Mouse (Mus musculus) limb, embryonic 15.5 days (tissue): ENCODE data around the gene Aldh1a1. TPM values are rescaled to one million over a fixed set of nuclear protein-coding genes. Genes with fewer than 3 reads are reported as not detected.

ENCODE experiments used
- ATAC-seq: fragments of 200-750 bp; cut with Nextera tagmentation; 2 replicates; pipeline ENCODE4 v1.8.0; 2017; ENCODE audit warnings: low read depth, moderate TSS enrichment; ENCODE audit not compliant: insufficient number of reproducible peaks, low FRiP score, low TSS enrichment
- H3K27ac ChIP-seq: fragments of 300-500 bp; sonication (generic); 2 replicates; pipeline ENCODE4 v1.5.1; 2015; ENCODE audit warnings: moderate library complexity, mild to moderate bottlenecking, inconsistent platforms
- H3K27me3 ChIP-seq: fragments of 300-500 bp; sonication (generic); 2 replicates; pipeline ENCODE4 v1.6.1; 2015; ENCODE audit warnings: inconsistent platforms
- H3K36me3 ChIP-seq: fragments of 300-500 bp; sonication (generic); 2 replicates; pipeline ENCODE4 v1.6.1; 2015; ENCODE audit warnings: inconsistent platforms
- H3K4me1 ChIP-seq: fragments of 300-500 bp; sonication (generic); 2 replicates; pipeline ENCODE4 v1.6.1; 2015; ENCODE audit warnings: inconsistent platforms
- H3K4me2 ChIP-seq: fragments of 300-500 bp; sonication (generic); 2 replicates; pipeline ENCODE4 v1.6.1; 2015; ENCODE audit warnings: mild to moderate bottlenecking, inconsistent platforms
- H3K4me3 ChIP-seq: fragments of 300-500 bp; sonication (generic); 2 replicates; pipeline ENCODE4 v1.5.1; 2015; ENCODE audit warnings: mild to moderate bottlenecking, inconsistent platforms
- H3K9ac ChIP-seq: fragments of 300-500 bp; sonication (generic); 2 replicates; pipeline ENCODE4 v1.6.1; 2015; ENCODE audit warnings: inconsistent platforms
- H3K9me3 ChIP-seq: fragments of 300-500 bp; sonication (generic); 2 replicates; pipeline ENCODE4 v1.6.1; 2016; ENCODE audit warnings: inconsistent platforms
- WGBS: fragments of 180-500 bp; shearing (Covaris S2); methylation state at CpG from one replicate; pipeline ENCODE4 v1.1.7; 2015; 5-methylcytosine and 5-hydroxymethylcytosine counted together
- polyA plus RNA-seq: library from polyadenylated mRNA; unstranded; fragments of >200 nt; fragmentation: Nextera tagmentation; extraction: Ambion mirVana; gene quantifications from 2 replicates; pipeline ENCODE4 v1.2.1, GENCODE M21; 2015

Gene Aldh1a1
- polyA plus RNA-seq = 2.4 and 2.8 TPM in 2 replicates

GRCm38 (mm10) chr19:20492491-20492890 is at the start of gene Aldh1a1:
Gene Aldh1a1 (plus strand): TSS chr19:20492715.
- no peak for ATAC-seq
- no peak within 1 kb of the TSS for H3K4me2 ChIP-seq
- H3K9ac ChIP-seq = no peak within 1 kb of the TSS
- H3K9me3 ChIP-seq = no peaks in the 10 kb centered on the region
- H3K27ac ChIP-seq = no peak within 1 kb of the TSS
- no peaks in the 10 kb centered on the region for H3K27me3 ChIP-seq
- H3K36me3 ChIP-seq = no peaks in the 10 kb centered on the region
- 77% methylated on average over 2 of the region's 2 CpGs for WGBS
- no peaks in the 10 kb centered on the region for H3K4me1 ChIP-seq
- no peak within 1 kb of the TSS for H3K4me3 ChIP-seq

GRCm38 (mm10) chr19:20447807-20448206 is 44.7 kb upstream of the Aldh1a1 start:
- Histone ChIP-seq H3K4me1 (no peaks in the 10 kb centered on the region), H3K4me2 (no peak overlapping the region), H3K27ac (no peak overlapping the region), H3K9ac (no peak overlapping the region), H3K36me3 (no peaks in the 10 kb centered on the region), H3K4me3 (no peak overlapping the region), H3K9me3 (no peaks in the 10 kb centered on the region), H3K27me3 (no peaks in the 10 kb centered on the region)
- WGBS = 86% methylated on average over 2 of the region's 2 CpGs
- no peak for ATAC-seq

- H3K4me2 ChIP-seq = no peak overlapping the region
- no peaks in the 10 kb centered on the region for H3K27me3 ChIP-seq
- no peaks in the 10 kb centered on the region for H3K9me3 ChIP-seq
- no peak overlapping the region for H3K27ac ChIP-seq
- 0 out of 2 replicates have a peak, but pooled peaks have one; percentile 35 for ATAC-seq
- H3K4me3 ChIP-seq = no peak overlapping the region
- H3K36me3 ChIP-seq = no peaks in the 10 kb centered on the region
- H3K4me1 ChIP-seq = no peaks in the 10 kb centered on the region
- H3K9ac ChIP-seq = no peak overlapping the region
Measured at GRCm38 (mm10) chr19:20449546-20449945, 43.0 kb upstream of the Aldh1a1 start.

GRCm38 (mm10) chr19:20451045-20451444 is 41.5 kb upstream of the Aldh1a1 start:
- WGBS = 86% methylated on average over 7 of the region's 7 CpGs
- Histone ChIP-seq H3K4me1 (no peaks in the 10 kb centered on the region), H3K27ac (no peak overlapping the region), H3K36me3 (no peaks in the 10 kb centered on the region), H3K9ac (no peak overlapping the region), H3K9me3 (no peaks in the 10 kb centered on the region), H3K4me3 (no peak overlapping the region), H3K4me2 (no peak overlapping the region), H3K27me3 (no peaks in the 10 kb centered on the region)
- no peak for ATAC-seq

- H3K27me3 ChIP-seq = no peaks in the 10 kb centered on the region
- H3K36me3 ChIP-seq = no peaks in the 10 kb centered on the region
- H3K27ac ChIP-seq = no peak overlapping the region
- H3K9ac ChIP-seq = no peak overlapping the region
- no peak overlapping the region for H3K4me2 ChIP-seq
- H3K9me3 ChIP-seq = no peaks in the 10 kb centered on the region
- WGBS = 52% methylated on average over 1 of the region's 1 CpGs
- no peak for ATAC-seq
- H3K4me1 ChIP-seq = no peaks in the 10 kb centered on the region
- no peak overlapping the region for H3K4me3 ChIP-seq
Measured at GRCm38 (mm10) chr19:20484497-20484896, 8.0 kb upstream of the Aldh1a1 start.

- 65% methylated on average over 4 of the region's 4 CpGs for WGBS
- no peaks in the 10 kb centered on the region for H3K9me3 ChIP-seq
- H3K4me1 ChIP-seq = no peaks in the 10 kb centered on the region
- no peaks in the 10 kb centered on the region for H3K36me3 ChIP-seq
- H3K27ac ChIP-seq = no peak overlapping the region
- H3K9ac ChIP-seq = no peak overlapping the region
- no peaks in the 10 kb centered on the region for H3K27me3 ChIP-seq
- no peak for ATAC-seq
- H3K4me3 ChIP-seq = no peak overlapping the region
- H3K4me2 ChIP-seq = no peak overlapping the region
Measured at GRCm38 (mm10) chr19:20491950-20492349, 565 bp upstream of the Aldh1a1 start.

- H3K27ac ChIP-seq = no peak overlapping the region
- H3K4me3 ChIP-seq = no peak overlapping the region
- H3K9me3 ChIP-seq = no peaks in the 10 kb centered on the region
- no peaks in the 10 kb centered on the region for H3K4me1 ChIP-seq
- no peaks in the 10 kb centered on the region for H3K36me3 ChIP-seq
- no peak overlapping the region for H3K4me2 ChIP-seq
- ATAC-seq = no peak
- H3K27me3 ChIP-seq = no peaks in the 10 kb centered on the region
- H3K9ac ChIP-seq = no peak overlapping the region
Measured at GRCm38 (mm10) chr19:20496476-20496875, 4.0 kb downstream of the Aldh1a1 start.

- Histone ChIP-seq H3K4me3 (no peak overlapping the region), H3K36me3 (no peaks in the 10 kb centered on the region), H3K27ac (no peak overlapping the region), H3K9ac (no peak overlapping the region), H3K27me3 (no peaks in the 10 kb centered on the region), H3K9me3 (no peaks in the 10 kb centered on the region), H3K4me2 (no peak overlapping the region), H3K4me1 (no peaks in the 10 kb centered on the region)
- ATAC-seq = no peak
Measured at GRCm38 (mm10) chr19:20505359-20505758, 12.8 kb downstream of the Aldh1a1 start.

- Histone ChIP-seq H3K4me3 (no peak overlapping the region), H3K9ac (no peak overlapping the region), H3K27ac (no peak overlapping the region), H3K4me1 (no peaks in the 10 kb centered on the region), H3K27me3 (no peaks in the 10 kb centered on the region), H3K9me3 (no peaks in the 10 kb centered on the region), H3K36me3 (no peaks in the 10 kb centered on the region), H3K4me2 (no peak overlapping the region)
- WGBS = 75% methylated on average over 9 of the region's 9 CpGs
- no peak for ATAC-seq
Measured at GRCm38 (mm10) chr19:20506936-20507615, 14.6 kb downstream of the Aldh1a1 start.

GRCm38 (mm10) chr19:20508609-20509008 is 16.1 kb downstream of the Aldh1a1 start:
- no peaks in the 10 kb centered on the region for H3K27me3 ChIP-seq
- H3K4me2 ChIP-seq = no peak overlapping the region
- H3K4me1 ChIP-seq = no peaks in the 10 kb centered on the region
- H3K9me3 ChIP-seq = no peaks in the 10 kb centered on the region
- ATAC-seq = no peak
- no peak overlapping the region for H3K27ac ChIP-seq
- no peak overlapping the region for H3K9ac ChIP-seq
- no peak overlapping the region for H3K4me3 ChIP-seq
- H3K36me3 ChIP-seq = no peaks in the 10 kb centered on the region
- WGBS = 48% methylated on average over 4 of the region's 4 CpGs

- no peak for ATAC-seq
- WGBS = 88% methylated on average over 2 of the region's 2 CpGs
- no peaks in the 10 kb centered on the region for H3K36me3 ChIP-seq
- H3K9me3 ChIP-seq = no peaks in the 10 kb centered on the region
- H3K27me3 ChIP-seq = no peaks in the 10 kb centered on the region
- H3K27ac ChIP-seq = no peak overlapping the region
- no peak overlapping the region for H3K4me2 ChIP-seq
- no peak overlapping the region for H3K4me3 ChIP-seq
- H3K9ac ChIP-seq = no peak overlapping the region
- no peaks in the 10 kb centered on the region for H3K4me1 ChIP-seq
Measured at GRCm38 (mm10) chr19:20511971-20512370, 19.5 kb downstream of the Aldh1a1 start.

- Histone ChIP-seq H3K27ac (no peak overlapping the region), H3K27me3 (no peaks in the 10 kb centered on the region), H3K4me2 (no peak overlapping the region), H3K36me3 (no peaks in the 10 kb centered on the region), H3K4me3 (no peak overlapping the region), H3K9me3 (no peaks in the 10 kb centered on the region), H3K9ac (no peak overlapping the region), H3K4me1 (no peaks in the 10 kb centered on the region)
- ATAC-seq = no peak
- 76% methylated on average over 2 of the region's 2 CpGs for WGBS
Measured at GRCm38 (mm10) chr19:20513181-20513580, 20.7 kb downstream of the Aldh1a1 start.
